8 mouse cellular contexts compared by ENCODE assay signal in genomic region chr14:74945266-74946215, GRCm38 (mm10). TPM values are rescaled to one million over a fixed set of nuclear protein-coding genes. Genes with fewer than 3 reads are reported as not detected.
DNase-seq lines count a peak whose midpoint lies in the region; ATAC-seq lines count a peak whose summit lies in the region.

No protein-coding gene starts in this region.

- H3K27ac ChIP-seq in kidney, embryonic 15.5 days: peak overlapping the region; percentile 95
- H3K27ac ChIP-seq in embryonic facial prominence, embryonic 10.5 days (replicated peaks): no peak overlapping the region
- peak overlapping the region; percentile 93; the same call in 1 of the 2 replicates for H3K27ac ChIP-seq in intestine, embryonic 15.5 days
- no peak overlapping the region for H3K27ac ChIP-seq in neural tube, embryonic 12.5 days

- ATAC-seq in kidney, embryonic 15.5 days (replicated peaks; ENCODE audit: low FRiP score): no peak
- no peak for ATAC-seq in intestine, embryonic 15.5 days
- ATAC-seq in neural tube, embryonic 12.5 days (ENCODE audit: low FRiP score, low read depth): no peak

- peak overlapping the region; percentile 82 for H3K9ac ChIP-seq in kidney, embryonic 15.5 days
- no peak overlapping the region for H3K9ac ChIP-seq in intestine, embryonic 15.5 days
- no peak overlapping the region for H3K9ac ChIP-seq in neural tube, embryonic 12.5 days

- WGBS in kidney, embryonic 15.5 days: 61% methylated on average over 11 of the region's 11 CpGs
- WGBS in embryonic facial prominence, embryonic 10.5 days: 88% methylated on average over 11 of the region's 11 CpGs
- WGBS in intestine, embryonic 15.5 days: 72% methylated on average over 11 of the region's 11 CpGs
- 88% methylated on average over 11 of the region's 11 CpGs for WGBS in neural tube, embryonic 12.5 days

- no peaks in the 10 kb centered on the region for H3K9me3 ChIP-seq in kidney, embryonic 15.5 days (replicated peaks)
- no peaks in the 10 kb centered on the region for H3K9me3 ChIP-seq in embryonic facial prominence, embryonic 10.5 days
- H3K9me3 ChIP-seq in intestine, embryonic 15.5 days: no peaks in the 10 kb centered on the region
- no peaks in the 10 kb centered on the region for H3K9me3 ChIP-seq in neural tube, embryonic 12.5 days

- no peaks in the 10 kb centered on the region for H3K27me3 ChIP-seq in kidney, embryonic 15.5 days
- no peaks in the 10 kb centered on the region for H3K27me3 ChIP-seq in embryonic facial prominence, embryonic 10.5 days (replicated peaks; ENCODE audit: low read depth, poor library complexity, severe bottlenecking)
- H3K27me3 ChIP-seq in intestine, embryonic 15.5 days (replicated peaks): no peaks in the 10 kb centered on the region
- H3K27me3 ChIP-seq in neural tube, embryonic 12.5 days (replicated peaks): no peaks in the 10 kb centered on the region

- H3K36me3 ChIP-seq in kidney, embryonic 15.5 days: peaks cover 15% of the 10 kb centered on the region
- peaks cover 17% of the 10 kb centered on the region for H3K36me3 ChIP-seq in embryonic facial prominence, embryonic 10.5 days (replicated peaks)
- no peaks in the 10 kb centered on the region for H3K36me3 ChIP-seq in intestine, embryonic 15.5 days
- no peaks in the 10 kb centered on the region for H3K36me3 ChIP-seq in neural tube, embryonic 12.5 days

- peak overlapping the region; percentile 83 for H3K4me2 ChIP-seq in kidney, embryonic 15.5 days
- H3K4me2 ChIP-seq in intestine, embryonic 15.5 days (replicated peaks): peak overlapping the region; percentile 79
- H3K4me2 ChIP-seq in neural tube, embryonic 12.5 days (replicated peaks): peak overlapping the region; percentile 82

- no peak for DNase-seq in kidney, postnatal 14 days
- no peak for DNase-seq in embryonic facial prominence, embryonic 10.5 days (ENCODE audit: low spot score)
- no peak for DNase-seq in left cerebral cortex, adult 18-20 months (ENCODE audit: low spot score in 2 of 2)
- no peak for DNase-seq in adrenal gland, postnatal 14 days
- DNase-seq in right cerebral cortex, postnatal 14 days: no peak

- peak overlapping the region; percentile 85 for H3K4me3 ChIP-seq in kidney, embryonic 15.5 days (replicated peaks)
- peak overlapping the region; percentile 89 for H3K4me3 ChIP-seq in embryonic facial prominence, embryonic 10.5 days
- peak overlapping the region; percentile 89 for H3K4me3 ChIP-seq in intestine, embryonic 15.5 days (replicated peaks)
- H3K4me3 ChIP-seq in neural tube, embryonic 12.5 days: 0 out of 2 replicates have a peak overlapping the region, but pooled peaks have one; percentile 84

- H3K4me1 ChIP-seq in kidney, embryonic 15.5 days: peaks cover 51% of the 10 kb centered on the region
- peaks cover 28% of the 10 kb centered on the region for H3K4me1 ChIP-seq in embryonic facial prominence, embryonic 10.5 days
- H3K4me1 ChIP-seq in intestine, embryonic 15.5 days (replicated peaks): peaks cover 24% of the 10 kb centered on the region
- peaks cover 13% of the 10 kb centered on the region; the same call in 1 of the 2 replicates for H3K4me1 ChIP-seq in neural tube, embryonic 12.5 days

RNA-seq across cellular contexts. Expression of gene Lrch1, which starts 2.1 kb away (rescaled TPM):
- 20.1 and 20.8 TPM in 2 replicates for polyA plus RNA-seq in kidney, embryonic 15.5 days (2015; fragmentation: Nextera tagmentation; extraction: Ambion mirVana)
- 7.6 and 9.1 TPM in 2 replicates for polyA plus RNA-seq in embryonic facial prominence, embryonic 10.5 days (2016; fragmentation: Nextera tagmentation; extraction: Ambion mirVana)
- 11.8 and 12.5 TPM in 2 replicates for polyA plus RNA-seq in intestine, embryonic 15.5 days (2015; fragmentation: Nextera tagmentation; extraction: Ambion mirVana)
- polyA plus RNA-seq in neural tube, embryonic 12.5 days (2016; fragmentation: Nextera tagmentation; extraction: Ambion mirVana): 12.2 and 12.5 TPM in 2 replicates
- total RNA-seq in left cerebral cortex, adult 18-20 months (2021): 10 to 100 TPM; 14.4 to 15.0 TPM
- 14.6 and 17.3 TPM in 2 replicates for total RNA-seq in adrenal gland, postnatal 14 days (2021)

Comparison
In these comparisons a context has a peak if more than half of its experiments do, and no peak if none do; other contexts are left out.
1. H3K27ac ChIP-seq: peak in kidney, embryonic 15.5 days (single experiment) and intestine, embryonic 15.5 days (single experiment); none in embryonic facial prominence, embryonic 10.5 days (single experiment) and neural tube, embryonic 12.5 days (single experiment).
2. Peak in every context shown above with its lines, with median percentiles within 50 percentile points of each other: H3K4me2 ChIP-seq and H3K4me3 ChIP-seq.